Mouse (Mus musculus) cerebellum, adult 8-10 months (tissue): ENCODE results near the gene Itpk1.
A peak's percentile ranks its signal among the peaks of the same experiment; 100 is the strongest.

Experiments
- DNase-seq: peaks from one replicate; pipeline ENCODE4 v3.0.0; 2022

Itpk1 gene

DNA sequence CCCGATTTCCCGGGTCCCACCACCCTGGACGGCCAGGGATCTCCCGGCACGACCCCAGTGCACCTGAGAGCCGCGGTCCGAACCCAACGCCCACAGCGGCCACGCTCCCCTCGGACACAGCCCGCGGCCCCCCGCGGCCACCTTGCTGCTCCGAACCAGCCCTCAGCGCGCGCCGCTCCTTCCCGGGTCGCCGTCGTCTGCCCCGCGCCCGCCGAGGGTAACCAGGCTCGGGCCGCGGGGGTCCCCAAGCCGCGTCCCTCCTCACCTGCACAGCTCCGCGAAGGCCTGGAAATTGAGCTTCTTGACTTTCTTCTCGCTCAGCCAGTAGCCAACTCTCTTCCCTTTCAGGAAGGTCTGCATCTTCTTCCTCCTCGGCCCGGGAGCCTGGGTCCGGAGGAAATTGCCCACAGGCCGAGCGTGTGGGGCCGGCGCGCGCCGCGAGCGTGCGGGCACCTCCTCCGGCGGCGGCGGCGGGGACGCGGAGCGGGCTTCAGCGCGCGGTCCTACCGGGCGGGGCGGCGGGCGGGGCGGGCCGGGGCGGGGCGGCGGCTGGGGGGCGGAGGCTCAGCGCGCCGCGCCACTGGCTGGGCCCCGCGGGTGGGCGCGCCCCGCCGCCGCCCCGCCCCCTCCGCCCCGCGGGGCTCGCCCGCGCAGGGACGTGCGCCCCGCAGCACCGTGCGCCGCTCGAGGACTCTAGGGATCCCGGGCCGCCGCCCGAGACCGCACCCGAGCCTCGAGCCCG, at the start of gene Itpk1:
Itpk1 (minus strand) TSS at position 474 of the 742 bp plus-strand sequence.
- peak; percentile 66 for DNase-seq

DNA sequence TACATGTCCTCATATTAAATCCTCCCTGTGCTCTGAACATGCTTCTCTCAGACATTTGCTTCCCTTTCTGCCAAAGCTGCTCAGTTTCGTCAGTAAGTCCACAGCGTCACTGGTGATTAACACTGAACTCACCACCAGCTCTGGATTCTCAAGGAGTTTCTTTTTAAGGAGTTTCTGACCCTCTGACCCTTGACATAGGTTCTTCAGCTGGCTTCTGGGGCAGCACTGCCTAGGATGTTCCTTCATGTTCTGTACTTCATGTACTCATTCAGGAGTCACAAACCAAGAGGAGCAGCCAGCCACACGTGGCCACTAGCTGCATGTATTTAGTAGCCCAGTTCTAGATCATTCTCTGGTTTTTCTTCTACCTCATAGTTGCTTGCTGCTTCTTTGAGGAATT, 43.5 kb upstream of the Itpk1 start:
- DNase-seq = no peak

DNA sequence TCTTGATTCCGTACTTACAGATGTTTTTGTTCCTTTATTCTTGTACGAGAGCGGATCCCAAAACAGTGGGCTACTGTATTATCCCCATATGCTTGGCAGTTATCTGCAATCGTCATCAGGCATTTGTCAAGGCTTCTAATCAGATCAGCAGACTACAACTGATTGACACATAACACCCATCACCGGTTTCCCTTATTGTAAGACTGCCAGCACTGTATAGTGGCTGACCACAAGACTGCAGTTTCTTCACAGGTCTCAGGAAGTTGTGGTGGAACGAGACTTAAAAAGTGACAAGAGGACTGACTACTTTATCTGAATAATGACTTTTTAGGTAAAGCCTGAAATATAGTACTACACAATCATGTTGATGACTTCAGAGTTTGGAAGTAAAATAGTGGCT, 40.1 kb upstream of the Itpk1 start:
- no peak for DNase-seq

DNA sequence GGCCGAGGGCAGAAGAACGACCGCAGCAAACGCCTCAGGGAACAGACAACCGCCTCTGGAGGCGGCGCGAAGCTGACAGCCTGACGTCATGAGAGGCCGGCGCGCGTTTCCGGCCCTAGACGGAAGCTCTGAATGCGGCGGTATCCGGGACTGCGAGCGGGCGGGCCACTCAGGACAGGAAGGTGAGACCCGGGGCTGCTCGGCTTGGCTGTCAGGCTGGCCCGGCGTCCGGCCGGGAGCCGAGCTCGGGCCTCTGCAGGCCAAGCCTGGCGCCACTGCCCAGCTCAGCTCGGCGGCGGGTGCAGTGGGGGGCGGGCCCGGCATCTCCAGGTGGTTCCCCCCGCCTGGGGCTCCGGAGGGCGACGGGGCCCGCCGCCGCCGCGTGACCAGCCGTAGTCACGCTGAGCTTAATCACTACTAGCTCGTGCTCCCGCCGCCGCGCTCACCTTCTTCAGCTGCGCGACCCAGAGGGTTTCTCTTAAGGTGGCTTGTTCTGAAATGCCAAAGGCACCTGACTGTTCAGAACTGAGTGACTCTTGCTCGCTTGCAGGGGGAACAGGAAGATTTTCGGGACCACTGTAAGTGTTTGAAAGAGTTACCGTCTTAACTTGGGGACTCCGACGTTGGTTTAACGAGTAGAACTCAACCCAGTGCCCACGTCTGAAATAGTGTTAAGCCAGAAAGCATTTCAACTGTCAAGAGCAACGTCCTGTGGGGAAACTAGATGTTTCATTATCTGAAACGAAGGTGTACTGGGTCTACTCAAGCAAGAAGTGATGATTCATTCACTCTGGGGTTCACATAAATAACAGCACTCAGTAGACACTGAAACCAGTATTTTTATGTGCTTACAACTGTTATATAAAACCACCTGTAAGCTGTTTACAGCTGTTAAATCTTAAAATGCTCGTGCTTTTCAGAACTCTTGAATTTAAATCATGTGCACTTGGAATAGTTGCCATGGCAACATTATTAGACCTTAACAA, 39.2 kb upstream of the Itpk1 start, which contains the start of the genes Moap1 and Tmem251:
Moap1 (minus strand) TSS at position 73 of the 986 bp plus-strand sequence.
Tmem251 (plus strand) TSS at position 174 of the 986 bp plus-strand sequence.
- peak; percentile 86 for DNase-seq

DNA sequence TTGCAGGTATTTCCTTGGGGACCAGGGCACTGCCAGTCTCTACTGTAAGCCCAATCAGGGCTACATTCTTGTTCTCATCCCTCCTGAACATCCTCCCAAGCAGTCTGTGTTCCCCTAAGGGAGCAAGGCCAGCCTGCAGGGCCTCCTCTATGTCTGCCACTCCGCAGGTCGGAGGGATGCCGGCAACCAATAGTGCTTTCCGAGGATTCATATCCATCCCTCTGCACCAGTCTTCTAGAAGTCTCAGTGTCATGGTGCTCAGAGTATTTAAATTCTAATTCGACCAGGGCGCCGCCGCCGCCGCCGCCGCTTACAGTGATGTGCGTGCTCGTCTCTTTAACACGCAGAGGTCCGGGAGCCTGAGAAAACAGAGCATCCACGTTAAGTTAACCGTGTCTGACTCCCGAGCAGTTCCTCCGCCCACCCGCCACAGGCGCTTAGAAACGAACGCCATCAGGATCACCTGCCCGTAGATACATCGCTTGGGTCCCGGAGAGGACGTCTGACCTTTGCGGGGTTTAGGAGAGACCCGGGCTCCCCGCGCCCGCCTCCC, 38.4 kb upstream of the Itpk1 start:
- no peak for DNase-seq

DNA sequence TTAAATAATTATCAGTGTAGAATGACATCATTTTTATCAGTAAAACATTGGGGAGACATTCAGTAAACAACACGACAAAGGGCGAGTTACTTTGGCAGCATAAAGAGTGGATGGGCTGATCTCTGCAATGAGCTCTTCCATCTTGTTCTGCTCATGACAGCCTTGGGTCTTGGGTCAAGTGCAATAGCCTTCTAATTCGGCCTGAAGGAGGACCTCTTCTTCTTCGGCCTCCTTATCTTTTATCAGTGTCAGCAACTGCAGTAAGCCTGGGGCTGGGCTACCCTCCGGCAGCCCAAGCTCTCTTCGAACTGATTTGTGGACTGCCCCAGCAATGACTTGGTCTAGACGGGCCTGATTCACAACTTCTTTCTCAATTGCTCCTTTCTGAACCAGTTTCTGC, 37.3 kb upstream of the Itpk1 start:
- no peak for DNase-seq

DNA sequence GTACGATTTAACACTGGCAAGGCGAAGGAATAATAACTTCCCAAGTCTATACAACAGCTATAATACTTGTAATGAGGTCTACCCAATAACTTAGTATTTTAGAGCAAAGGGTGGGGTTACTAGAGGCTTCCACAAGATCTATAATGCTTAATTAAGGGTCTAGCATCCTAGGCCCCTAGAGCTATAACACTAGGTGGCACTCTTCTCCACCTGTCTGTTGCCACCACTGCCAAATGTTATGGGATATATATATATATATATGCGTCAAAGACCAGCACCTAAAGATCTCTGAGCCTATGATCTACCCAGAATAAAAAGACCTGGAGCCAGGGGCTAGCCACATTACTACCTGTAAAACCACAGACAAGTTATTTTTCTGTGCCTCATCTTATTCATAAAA, 35.6 kb upstream of the Itpk1 start:
- DNase-seq = no peak

DNA sequence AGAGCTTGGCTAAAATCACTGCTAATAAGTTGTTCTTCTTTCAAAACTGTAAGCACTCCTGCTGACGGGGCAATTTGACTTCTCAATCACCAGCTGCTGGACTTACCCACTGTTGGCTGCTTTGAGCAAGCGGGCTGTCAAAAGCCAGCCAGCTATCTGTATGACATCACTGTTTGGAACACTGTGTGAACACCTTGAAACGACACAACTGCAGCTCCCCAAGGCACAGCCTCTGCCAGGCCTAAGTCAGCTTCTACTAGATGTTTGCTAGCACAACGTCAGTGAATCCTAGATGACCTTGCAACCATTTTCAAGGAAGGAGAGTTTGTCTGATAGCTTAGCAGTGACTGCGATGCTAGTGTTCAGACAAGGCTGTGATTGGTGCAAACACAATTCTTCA, 34.4 kb upstream of the Itpk1 start:
- no peak for DNase-seq

DNA sequence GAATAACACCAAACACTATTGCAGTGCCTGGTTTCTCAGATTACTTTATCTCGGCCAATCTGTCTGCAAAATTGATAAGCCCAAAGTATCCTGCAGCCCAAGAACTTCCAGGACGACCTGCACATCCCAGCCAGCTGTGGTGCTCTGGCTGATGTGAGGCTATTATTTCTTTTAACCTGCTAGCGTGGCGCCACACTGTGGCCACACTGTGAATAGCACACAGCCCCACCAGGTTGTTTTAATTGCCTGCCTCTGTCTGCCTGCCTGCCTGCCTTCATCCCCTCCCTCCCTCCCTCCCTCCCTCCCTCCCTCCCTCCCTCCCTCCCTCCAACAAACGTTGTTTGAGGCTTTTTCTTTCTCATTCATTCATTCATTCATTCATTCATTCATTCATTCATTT, 28.7 kb upstream of the Itpk1 start:
- no peak for DNase-seq

DNA sequence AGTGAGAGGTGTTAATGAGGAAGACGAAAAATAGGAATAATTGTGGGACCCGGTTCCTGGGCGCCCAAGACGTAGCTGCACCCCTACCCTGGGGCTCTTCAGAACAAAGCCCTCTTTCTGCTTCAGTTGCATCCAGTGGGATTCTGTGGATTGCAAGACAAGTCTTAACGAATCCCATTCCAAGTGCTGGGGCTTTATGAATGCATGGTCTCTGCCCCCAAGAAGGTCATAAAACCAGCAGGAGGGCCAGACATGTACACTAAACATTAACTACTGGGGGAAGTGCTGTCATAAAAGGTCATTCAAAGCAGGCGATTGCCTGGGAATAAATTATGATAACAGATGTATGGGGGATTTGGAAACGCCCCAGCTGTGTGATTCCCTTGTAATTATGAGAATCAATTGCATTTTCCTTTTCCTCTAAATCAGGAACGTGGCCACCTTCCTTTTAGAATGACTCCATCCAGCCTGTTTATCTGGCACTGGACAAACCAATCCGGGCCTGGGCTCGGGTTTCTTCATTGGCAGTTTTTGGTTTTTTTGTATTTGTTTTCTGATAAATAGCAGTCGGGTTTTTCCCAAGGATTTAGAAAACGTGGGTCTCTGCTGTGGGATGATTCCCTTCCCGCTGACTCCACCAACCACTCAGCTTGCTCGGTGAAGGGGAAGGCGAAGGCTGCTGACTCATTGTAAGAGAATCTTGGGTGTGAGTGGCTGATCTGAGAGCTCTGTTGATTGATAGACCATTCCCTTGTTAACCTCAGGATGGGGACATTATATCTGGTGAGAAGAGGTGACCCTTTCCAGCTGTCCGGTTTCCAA, 26.3 kb upstream of the Itpk1 start:
- no peak for DNase-seq

DNA sequence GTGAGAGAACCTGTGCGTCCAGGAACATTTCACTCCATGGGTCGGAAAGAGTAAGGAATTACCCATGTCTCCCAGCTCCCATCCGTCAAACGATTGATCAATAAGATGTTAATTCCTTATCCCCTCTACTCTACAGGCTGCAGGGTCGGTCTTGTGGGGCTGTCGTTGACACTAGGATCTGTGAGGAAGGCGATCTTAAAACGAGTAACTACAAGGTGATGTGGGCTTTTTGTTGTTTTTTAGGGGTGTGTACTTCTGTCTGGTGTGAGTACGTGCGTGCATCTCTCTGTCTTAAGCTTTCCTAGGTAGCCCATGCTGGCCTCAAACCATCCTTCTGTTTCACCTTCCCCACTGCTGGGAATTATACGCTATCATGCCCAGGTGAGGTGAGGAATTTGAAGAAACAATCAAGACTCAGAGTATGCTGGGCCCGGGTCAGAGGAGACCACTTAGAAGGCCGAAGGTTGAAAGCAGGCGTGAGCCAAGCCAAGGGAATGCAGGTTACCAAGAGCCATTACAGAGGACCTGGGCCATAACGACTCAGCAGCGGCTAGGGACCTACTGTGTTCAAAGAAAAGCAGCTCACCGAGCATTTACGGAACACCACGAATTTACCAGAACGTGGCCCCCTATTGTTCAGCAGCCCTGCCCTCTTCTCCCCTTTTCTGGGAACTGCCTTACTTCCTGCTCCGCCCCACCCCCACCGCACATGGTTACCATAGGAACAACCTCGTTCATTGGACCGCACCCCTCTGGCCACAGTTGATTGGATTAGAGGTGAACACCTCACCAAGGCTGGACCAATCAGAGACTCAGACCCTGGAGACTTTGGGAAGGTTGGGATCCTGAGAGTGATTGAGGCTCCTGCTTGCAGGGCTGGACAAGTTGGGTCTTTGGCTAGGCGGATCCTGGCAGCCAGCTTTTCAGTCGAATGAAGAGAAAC, 25.4 kb upstream of the Itpk1 start:
- peak; percentile 68 for DNase-seq

DNA sequence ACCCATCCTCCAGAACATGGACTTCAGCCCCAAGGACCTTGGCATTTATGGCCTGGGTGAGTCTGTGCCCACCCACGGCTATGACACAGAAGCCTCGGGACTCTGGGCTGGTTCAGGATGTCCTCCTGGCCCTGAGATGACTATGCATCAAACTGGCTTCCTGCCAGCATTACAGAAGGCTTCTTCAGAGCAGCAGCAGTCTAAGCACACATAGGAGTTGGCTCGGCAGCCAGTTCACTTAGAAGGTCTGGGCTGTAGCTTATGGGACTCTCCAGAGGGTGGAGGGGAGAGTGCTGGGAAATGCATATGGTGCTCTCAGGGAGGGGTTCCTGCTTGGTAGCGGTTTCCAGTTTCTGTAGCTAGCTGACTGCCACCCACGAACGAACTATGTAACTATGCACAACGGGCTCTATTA, 21.0 kb upstream of the Itpk1 start:
- no peak for DNase-seq

DNA sequence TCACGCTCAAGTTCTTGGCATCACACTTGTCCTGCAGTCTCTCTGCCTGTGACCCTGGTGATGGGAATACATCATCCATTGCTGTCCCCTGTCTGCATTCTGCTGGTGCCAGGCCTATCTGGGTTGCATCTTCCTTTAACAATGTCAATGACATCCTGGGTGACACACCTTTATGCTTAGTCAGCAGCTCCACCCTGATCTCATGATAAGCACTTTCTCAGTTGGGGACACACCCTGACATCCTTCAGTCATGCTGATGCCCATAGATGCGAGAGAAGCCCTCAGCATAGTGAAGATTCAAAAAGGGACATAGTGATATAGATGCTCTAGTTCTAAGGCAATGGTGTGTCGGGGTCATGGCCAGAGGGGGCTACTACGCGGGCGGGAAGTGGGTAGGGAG, 20.4 kb upstream of the Itpk1 start:
- DNase-seq = no peak

DNA sequence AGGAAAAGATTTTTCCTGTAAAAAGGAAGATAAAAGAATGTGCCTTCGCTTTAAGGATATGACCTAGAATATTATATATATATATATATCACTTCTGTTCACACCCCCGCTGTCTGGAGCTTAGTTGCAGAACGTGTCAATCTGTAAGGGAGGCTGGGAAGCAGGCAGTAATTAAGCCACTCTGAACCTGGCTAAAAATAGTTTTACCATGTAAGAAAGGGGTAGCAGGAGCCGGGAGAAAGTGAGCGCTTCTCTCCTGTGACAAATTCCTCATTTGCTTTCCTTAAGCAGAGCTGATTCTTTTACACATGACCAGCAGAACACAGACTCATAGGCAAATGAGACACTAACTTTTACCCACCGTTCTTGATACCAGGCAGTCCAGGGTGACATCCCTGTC, 19.1 kb upstream of the Itpk1 start:
- DNase-seq = no peak

DNA sequence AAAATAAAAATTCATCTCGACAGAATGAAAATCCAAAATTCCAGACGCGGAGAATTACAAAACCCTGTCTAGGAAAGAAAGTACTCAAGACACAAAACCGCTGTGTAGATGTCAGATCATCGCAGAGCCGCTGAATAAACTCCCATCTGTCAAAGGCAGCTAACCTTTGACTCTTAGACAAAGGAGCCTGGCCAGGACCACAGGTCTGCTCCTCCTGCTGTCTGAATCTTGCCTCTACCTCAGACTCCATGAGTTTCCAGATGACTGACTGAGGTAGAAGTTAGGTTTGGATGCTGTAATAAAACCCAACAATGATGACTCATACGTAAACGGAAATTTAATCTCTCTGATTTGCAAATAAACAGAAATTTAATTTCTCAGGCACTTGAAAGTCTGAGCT, 18.2 kb upstream of the Itpk1 start:
- DNase-seq = no peak

DNA sequence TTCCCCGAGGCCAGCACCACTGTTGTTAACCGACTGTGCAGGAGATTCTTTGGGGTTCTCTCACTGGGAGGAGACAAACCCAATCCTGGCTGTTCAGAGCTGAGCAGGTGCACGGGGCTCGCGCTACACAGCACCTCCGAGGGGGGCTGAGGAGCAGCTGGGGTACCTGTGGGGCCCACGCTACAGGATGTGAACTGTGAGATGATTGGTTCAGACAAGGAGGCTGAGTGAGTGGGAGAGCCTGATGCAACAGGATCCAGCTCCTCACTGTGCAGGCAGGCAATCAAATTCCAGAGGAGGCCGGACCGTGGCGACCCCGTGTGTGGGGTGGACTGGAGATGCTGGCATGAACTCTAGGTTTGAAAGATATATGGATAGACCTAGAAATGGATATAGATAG, 17.7 kb upstream of the Itpk1 start:
- DNase-seq = no peak

DNA sequence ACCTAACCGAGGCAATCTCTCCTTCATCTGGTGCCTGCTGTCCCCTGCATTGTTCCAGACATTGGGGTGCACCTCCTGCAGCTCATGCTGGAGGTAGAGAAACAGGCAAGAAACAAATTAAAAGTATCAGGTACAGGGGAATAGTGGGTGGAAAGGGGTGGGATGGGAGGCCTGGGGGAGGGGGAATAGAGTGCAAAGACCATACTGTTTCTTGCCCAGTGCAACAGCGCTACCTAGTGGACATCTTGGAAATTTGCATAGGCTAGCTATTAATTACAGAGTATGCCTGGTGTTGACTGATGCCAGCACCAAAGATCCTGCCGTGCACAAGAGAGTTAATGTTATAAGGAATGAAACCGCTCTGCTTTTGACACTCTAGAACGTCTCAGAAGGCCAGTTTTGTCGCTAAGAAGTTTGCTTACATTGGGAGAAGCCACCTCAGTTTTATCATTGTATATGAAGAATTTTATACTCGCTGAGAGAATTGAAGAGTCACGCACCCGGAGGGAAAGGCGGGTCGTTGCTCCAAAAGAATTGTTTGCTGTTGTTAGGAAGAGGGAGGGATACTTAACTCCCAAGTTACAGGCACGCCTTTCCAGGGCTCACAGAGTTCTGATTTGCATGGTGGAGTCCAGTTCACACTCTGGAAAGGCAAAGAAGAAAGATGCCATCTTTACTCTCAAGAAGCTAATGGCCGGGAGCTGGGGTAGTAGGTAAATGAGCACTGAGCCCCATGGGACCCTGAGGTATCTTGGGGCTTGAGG, 15.0 kb upstream of the Itpk1 start:
- DNase-seq = no peak

DNA sequence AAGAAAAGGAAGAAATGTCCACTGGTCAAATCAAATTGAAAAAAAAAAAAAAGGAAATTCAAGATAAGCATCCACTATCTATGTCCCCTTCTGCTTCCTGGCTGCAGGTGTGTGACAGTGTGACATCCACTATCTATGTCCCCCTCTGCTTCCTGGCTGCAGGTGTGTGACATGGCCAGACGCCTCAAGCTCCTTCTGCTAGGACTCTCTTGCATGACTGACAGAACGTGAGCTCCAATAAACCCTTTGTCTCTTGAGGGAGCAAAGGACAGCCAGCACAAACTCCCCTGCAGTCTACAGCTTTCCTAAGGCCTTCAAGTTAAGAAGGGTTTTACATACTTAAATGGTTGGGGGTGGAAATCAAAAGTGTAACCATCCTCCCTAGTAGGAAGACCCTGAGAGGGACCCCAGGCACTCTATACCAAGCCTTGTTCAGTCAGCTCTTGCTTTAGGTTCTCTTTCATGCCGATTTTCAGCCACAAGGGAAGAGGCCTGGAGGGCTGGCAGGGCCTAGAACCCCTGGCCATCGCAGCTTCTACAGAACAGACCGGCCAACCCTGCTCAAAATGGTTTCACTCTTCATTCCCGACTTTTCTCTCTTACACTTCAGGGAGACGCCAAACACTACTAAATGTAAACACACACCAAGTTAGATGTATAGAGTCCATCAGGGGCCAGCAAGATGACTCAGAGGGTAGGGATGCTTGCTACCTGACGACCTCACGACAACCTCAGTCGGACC, 10.1 kb upstream of the Itpk1 start:
- DNase-seq = no peak

DNA sequence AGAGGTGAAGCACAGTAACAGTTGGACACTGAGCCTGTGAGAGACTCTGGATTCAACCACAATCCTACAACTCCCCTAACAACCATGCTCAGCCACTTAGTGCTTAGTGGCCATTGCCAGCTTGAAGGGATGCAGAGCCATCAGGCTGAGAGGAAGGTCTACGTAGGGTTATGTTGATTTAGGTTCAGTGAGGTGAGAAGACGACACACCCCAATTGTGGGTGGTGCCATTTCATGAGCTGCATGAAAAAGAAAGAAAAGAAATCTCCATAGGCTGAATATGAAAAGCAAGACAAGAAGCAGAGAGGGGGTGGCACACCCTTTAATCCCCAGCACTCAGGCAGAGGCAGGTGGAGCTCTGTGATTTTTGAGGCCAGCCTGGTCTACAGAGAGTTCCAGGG, 9.4 kb upstream of the Itpk1 start:
- DNase-seq = no peak
